14 mouse cellular contexts compared by ENCODE assay signal in genomic region chr6:111844321-111844835, GRCm38 (mm10).
DNase-seq lines count a peak whose midpoint lies in the region; ATAC-seq and TF ChIP-seq lines count a peak whose summit lies in the region.
"Had no signal": no experiment of that assay in that cellular context is flagged by ENCODE, and none has a peak within 500 bp of the region (broad histone marks: within the 10 kb centered on the region; RNA-seq: fewer than 3 reads in every experiment).

No protein-coding gene starts in this region.

- H3K27ac ChIP-seq in kidney, embryonic 15.5 days, result no peak overlapping the region
- H3K27ac ChIP-seq in midbrain, postnatal 0 days (ENCODE audit: low read depth, low read length), result no peak overlapping the region
- no peak overlapping the region for H3K27ac ChIP-seq in midbrain, embryonic 10.5 days (replicated peaks)
- peak overlapping the region; percentile 35; the same call in 1 of the 2 replicates for H3K27ac ChIP-seq in forebrain, embryonic 16.5 days (ENCODE audit: low read length)
- H3K27ac ChIP-seq: embryonic facial prominence, embryonic 13.5 days; liver, embryonic 12.5 days had no signal

- peak; percentile 6 for DNase-seq in kidney, adult 11 months
- DNase-seq in midbrain, postnatal 0 days (ENCODE audit: low spot score), result peak; percentile 28
- no peak for DNase-seq in midbrain, embryonic 10.5 days (ENCODE audit: low spot score)
- DNase-seq in right cerebral cortex, postnatal 10 days (ENCODE audit: low spot score in 2 of 2), result peak; percentile 35
- no peak for DNase-seq in cerebellum, adult 11 months
- no peak for DNase-seq in thymus, adult 18-20 months
- DNase-seq: adrenal gland, postnatal 14 days; gastrocnemius, postnatal 36 days had no signal

- H3K4me1 ChIP-seq in kidney, embryonic 15.5 days, result no peaks in the 10 kb centered on the region
- no peaks in the 10 kb centered on the region for H3K4me1 ChIP-seq in midbrain, postnatal 0 days (ENCODE audit: insufficient read depth, low read length)
- H3K4me1 ChIP-seq in midbrain, embryonic 10.5 days, result no peaks in the 10 kb centered on the region
- peaks cover 8% of the 10 kb centered on the region for H3K4me1 ChIP-seq in forebrain, embryonic 16.5 days (replicated peaks; ENCODE audit: control insufficient read depth, insufficient read depth, low read length)
- H3K4me1 ChIP-seq: embryonic facial prominence, embryonic 13.5 days; liver, embryonic 12.5 days; megakaryocyte, embryonic 14.5 days had no signal

- H3K4me3 ChIP-seq in kidney, embryonic 15.5 days (replicated peaks), result no peak overlapping the region
- no peak overlapping the region for H3K4me3 ChIP-seq in midbrain, postnatal 0 days (ENCODE audit: low read depth, low read length)
- H3K4me3 ChIP-seq in midbrain, embryonic 10.5 days, result no peak overlapping the region
- no peak overlapping the region for H3K4me3 ChIP-seq in forebrain, embryonic 16.5 days (replicated peaks; ENCODE audit: low read length)
- H3K4me3 ChIP-seq: embryonic facial prominence, embryonic 13.5 days; liver, embryonic 12.5 days; megakaryocyte, embryonic 14.5 days had no signal

- H3K36me3 ChIP-seq in kidney, embryonic 15.5 days, result no peaks in the 10 kb centered on the region
- H3K36me3 ChIP-seq in midbrain, postnatal 0 days (ENCODE audit: insufficient read depth, low read length), result no peaks in the 10 kb centered on the region
- H3K36me3 ChIP-seq in midbrain, embryonic 10.5 days, result no peaks in the 10 kb centered on the region
- no peaks in the 10 kb centered on the region for H3K36me3 ChIP-seq in forebrain, embryonic 16.5 days (ENCODE audit: control insufficient read depth, insufficient read depth)
- H3K36me3 ChIP-seq: embryonic facial prominence, embryonic 13.5 days; liver, embryonic 12.5 days had no signal

- no peaks in the 10 kb centered on the region for H3K9me3 ChIP-seq in kidney, embryonic 15.5 days (replicated peaks)
- H3K9me3 ChIP-seq in midbrain, postnatal 0 days (ENCODE audit: low read length), result no peaks in the 10 kb centered on the region
- H3K9me3 ChIP-seq in midbrain, embryonic 10.5 days (replicated peaks), result no peaks in the 10 kb centered on the region
- H3K9me3 ChIP-seq in forebrain, embryonic 16.5 days (ENCODE audit: control insufficient read depth, low read length), result peaks cover 3% of the 10 kb centered on the region; the same call in 1 of the 2 replicates
- H3K9me3 ChIP-seq: embryonic facial prominence, embryonic 13.5 days had no signal

- H3K9ac ChIP-seq in kidney, embryonic 15.5 days, result no peak overlapping the region
- H3K9ac ChIP-seq in midbrain, postnatal 0 days (replicated peaks; ENCODE audit: low read length, poor library complexity, severe bottlenecking), result no peak overlapping the region
- no peak overlapping the region; the same call in 1 of the 2 replicates for H3K9ac ChIP-seq in forebrain, embryonic 16.5 days (replicated peaks; ENCODE audit: low read depth, low read length)
- H3K9ac ChIP-seq: embryonic facial prominence, embryonic 13.5 days; liver, embryonic 12.5 days had no signal

- no peaks in the 10 kb centered on the region for H3K27me3 ChIP-seq in kidney, embryonic 15.5 days
- H3K27me3 ChIP-seq in midbrain, postnatal 0 days (ENCODE audit: insufficient read depth, low read length), result no peaks in the 10 kb centered on the region
- no peaks in the 10 kb centered on the region for H3K27me3 ChIP-seq in midbrain, embryonic 10.5 days (ENCODE audit: low read depth, poor library complexity, severe bottlenecking)
- peaks cover 8% of the 10 kb centered on the region; the same call in 1 of the 2 replicates for H3K27me3 ChIP-seq in forebrain, embryonic 16.5 days (replicated peaks; ENCODE audit: control insufficient read depth, insufficient read depth, low read length)
- H3K27me3 ChIP-seq: embryonic facial prominence, embryonic 13.5 days; liver, embryonic 12.5 days; megakaryocyte, embryonic 14.5 days had no signal

- WGBS in kidney, embryonic 15.5 days, result 50% methylated on average over 6 of the region's 6 CpGs
- WGBS in midbrain, postnatal 0 days, result 58% methylated on average over 6 of the region's 6 CpGs
- WGBS in midbrain, embryonic 10.5 days, result 84% methylated on average over 6 of the region's 6 CpGs
- WGBS in forebrain, embryonic 16.5 days, result 11% methylated on average over 6 of the region's 6 CpGs

- no peak overlapping the region for H3K4me2 ChIP-seq in kidney, embryonic 15.5 days
- H3K4me2 ChIP-seq in midbrain, postnatal 0 days (ENCODE audit: low read depth, low read length, poor library complexity, severe bottlenecking), result no peak overlapping the region
- no peak overlapping the region for H3K4me2 ChIP-seq in forebrain, embryonic 16.5 days (ENCODE audit: low read length)
- H3K4me2 ChIP-seq: embryonic facial prominence, embryonic 13.5 days; liver, embryonic 12.5 days had no signal

- ATAC-seq in kidney, embryonic 15.5 days (replicated peaks; ENCODE audit: low FRiP score), result no peak; the same call in 1 of the 2 replicates
- ATAC-seq in midbrain, postnatal 0 days (ENCODE audit: low FRiP score), result no peak
- ATAC-seq in forebrain, embryonic 16.5 days, result peak; percentile 79
- ATAC-seq: liver, embryonic 12.5 days; lung, postnatal 0 days had no signal

- no peak for TF ChIP-seq CTCF in midbrain, postnatal 0 days (IDR thresholded peaks at IDR 0.05)

Comparison
In these comparisons a context has a peak if more than half of its experiments do, and no peak if none do; other contexts are left out.
1. DNase-seq: peak in kidney, adult 11 months (single experiment), midbrain, postnatal 0 days (single experiment) and right cerebral cortex, postnatal 10 days (2 of 2); none in midbrain, embryonic 10.5 days (single experiment), cerebellum, adult 11 months (single experiment) and thymus, adult 18-20 months (0 of 2).